Mouse (Mus musculus): Measurements from ENCODE around the gene Abl1. TPM values are rescaled to one million over a fixed set of nuclear protein-coding genes. Genes with fewer than 3 reads are reported as not detected.

The Abl1 gene
- polyA plus RNA-seq, 1 experiment from 2014 or later: 30.2 TPM

GRCm38 (mm10) chr2:31822524-31823371 lies 134.6 kb downstream of the Abl1 start:
- Histone ChIP-seq H3K27me3 (replicated peaks) (peaks cover 8% of the 10 kb centered on the region; the same call in 1 of the 2 replicates), H3K4me3 (replicated peaks) (peak overlapping the region; percentile 18; the same call in 1 of the 2 replicates), H3K27ac (no peak overlapping the region), H3K4me2 (peak overlapping the region; percentile 38), H3K4me1 (peaks cover 15% of the 10 kb centered on the region; the same call in 1 of the 2 replicates), H3K9me3 (no peaks in the 10 kb centered on the region), H3K9ac (no peak overlapping the region), H3K36me3 (no peaks in the 10 kb centered on the region)
- no peak for ATAC-seq (ENCODE audit: insufficient read depth, low FRiP score, low read depth)
- 16% methylated on average over 39 of the region's 39 CpGs for WGBS

DNA sequence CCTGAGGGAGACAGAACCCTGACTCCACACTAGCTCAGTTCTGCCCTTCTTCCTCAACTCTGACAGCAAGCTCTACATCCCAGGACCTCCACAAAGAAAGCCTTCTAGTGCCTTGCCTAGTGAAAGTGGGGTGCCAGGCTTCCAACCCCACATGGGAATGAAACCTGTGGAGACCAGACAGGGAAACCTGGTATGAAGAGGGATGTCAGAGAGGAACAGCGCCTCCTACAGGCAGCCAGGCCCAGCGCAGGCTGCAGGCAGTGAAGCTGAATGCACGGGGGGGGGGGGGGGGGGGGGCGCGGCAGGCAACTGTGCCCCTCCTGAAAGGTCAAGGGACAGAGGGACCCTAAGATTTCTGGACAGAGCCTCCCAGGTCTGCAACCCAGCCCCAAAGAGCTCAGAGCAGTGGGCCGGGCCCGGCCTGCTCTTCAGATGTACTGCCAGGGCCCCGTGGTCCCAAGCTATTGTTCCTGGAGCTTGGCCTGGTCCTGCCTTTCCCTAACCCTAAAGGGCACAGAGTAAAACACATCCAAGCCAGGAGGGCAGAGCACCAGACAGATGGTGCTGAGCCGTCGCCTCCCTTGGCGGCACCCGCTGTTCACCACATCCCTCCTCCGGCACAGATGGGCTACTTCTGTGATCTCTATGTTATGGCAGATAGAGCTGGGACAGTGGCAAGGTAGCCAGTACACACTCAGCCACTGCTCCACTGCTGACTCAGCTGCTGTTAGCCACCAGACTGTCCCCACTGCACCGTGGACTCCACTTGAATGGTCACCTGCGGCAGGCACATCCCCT lies 136.0 kb downstream of the Abl1 start:
- H3K27me3 ChIP-seq (replicated peaks): peaks cover 8% of the 10 kb centered on the region; the same call in 1 of the 2 replicates
- H3K9ac ChIP-seq: no peak overlapping the region
- H3K9me3 ChIP-seq: no peaks in the 10 kb centered on the region
- H3K4me1 ChIP-seq: peaks cover 21% of the 10 kb centered on the region; the same call in 1 of the 2 replicates
- H3K27ac ChIP-seq: no peak overlapping the region
- WGBS: 79% methylated on average over 12 of the region's 15 CpGs
- no peak for ATAC-seq (ENCODE audit: insufficient read depth, low FRiP score, low read depth)
- H3K36me3 ChIP-seq: no peaks in the 10 kb centered on the region
- H3K4me2 ChIP-seq: no peak overlapping the region
- H3K4me3 ChIP-seq (replicated peaks): no peak overlapping the region

- Histone ChIP-seq H3K27me3 (replicated peaks) (peaks cover 8% of the 10 kb centered on the region; the same call in 1 of the 2 replicates), H3K9me3 (no peaks in the 10 kb centered on the region), H3K36me3 (no peaks in the 10 kb centered on the region), H3K4me1 (peaks cover 21% of the 10 kb centered on the region; the same call in 1 of the 2 replicates), H3K27ac (no peak overlapping the region), H3K9ac (no peak overlapping the region), H3K4me3 (replicated peaks) (no peak overlapping the region), H3K4me2 (no peak overlapping the region)
- no peak for ATAC-seq (ENCODE audit: insufficient read depth, low FRiP score, low read depth)
- 77% methylated on average over 16 of the region's 16 CpGs for WGBS
Observed at GRCm38 (mm10) chr2:31825469-31825911, 137.3 kb downstream of the Abl1 start.

DNA sequence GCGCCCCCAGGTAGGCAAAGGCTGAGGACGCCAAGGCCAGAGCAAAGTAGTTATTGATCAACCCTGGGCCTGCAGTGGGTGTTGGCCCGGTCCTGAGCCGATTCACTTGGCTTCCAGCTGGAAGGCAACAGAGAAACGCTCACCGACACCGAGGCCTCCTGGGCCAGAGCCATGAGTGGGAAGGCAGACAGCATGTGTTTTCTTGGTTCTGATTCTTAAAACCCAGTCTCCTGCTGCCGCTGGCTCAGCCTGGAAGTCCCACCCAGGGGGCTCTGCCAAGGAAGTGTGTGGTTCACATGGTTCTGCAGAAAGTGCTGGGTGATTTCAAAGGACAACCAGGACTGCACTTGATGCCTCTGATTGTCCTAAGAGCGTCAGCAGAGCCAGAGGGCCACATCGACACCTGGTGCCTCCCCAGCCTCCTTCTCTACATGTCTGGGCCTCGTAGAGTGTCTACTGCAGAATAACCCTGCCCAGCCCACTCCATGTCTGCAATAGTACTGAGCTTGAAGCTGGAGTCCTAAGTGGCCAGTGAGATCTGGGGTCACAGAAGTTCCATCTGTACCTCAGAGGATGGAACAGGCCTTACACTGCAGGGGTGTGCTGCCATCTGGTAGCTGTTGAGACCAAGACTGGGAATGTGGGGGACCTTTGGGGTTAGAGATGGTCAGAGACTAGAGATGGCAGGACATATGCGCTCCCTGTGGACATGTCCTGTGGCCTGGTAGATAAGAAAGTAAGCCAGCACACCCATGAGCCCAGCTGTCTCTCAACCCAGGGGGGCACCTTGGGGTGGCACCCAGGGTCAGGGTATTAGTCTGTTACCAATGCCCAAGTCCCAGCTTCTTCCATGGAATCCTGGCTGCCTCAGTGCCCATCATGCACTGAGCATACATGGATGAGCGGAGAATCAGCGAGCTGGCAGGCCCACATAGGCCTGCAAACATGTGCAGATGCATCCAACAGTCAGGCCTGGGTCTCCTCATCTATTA lies 138.2 kb downstream of the Abl1 start:
- Histone ChIP-seq H3K9me3 (no peaks in the 10 kb centered on the region), H3K4me1 (peaks cover 21% of the 10 kb centered on the region; the same call in 1 of the 2 replicates), H3K36me3 (no peaks in the 10 kb centered on the region), H3K9ac (no peak overlapping the region), H3K4me2 (no peak overlapping the region), H3K4me3 (replicated peaks) (no peak overlapping the region), H3K27ac (no peak overlapping the region), H3K27me3 (replicated peaks) (peaks cover 8% of the 10 kb centered on the region; the same call in 1 of the 2 replicates)
- ATAC-seq (ENCODE audit: insufficient read depth, low FRiP score, low read depth): no peak
- WGBS: 78% methylated on average over 14 of the region's 14 CpGs

DNA sequence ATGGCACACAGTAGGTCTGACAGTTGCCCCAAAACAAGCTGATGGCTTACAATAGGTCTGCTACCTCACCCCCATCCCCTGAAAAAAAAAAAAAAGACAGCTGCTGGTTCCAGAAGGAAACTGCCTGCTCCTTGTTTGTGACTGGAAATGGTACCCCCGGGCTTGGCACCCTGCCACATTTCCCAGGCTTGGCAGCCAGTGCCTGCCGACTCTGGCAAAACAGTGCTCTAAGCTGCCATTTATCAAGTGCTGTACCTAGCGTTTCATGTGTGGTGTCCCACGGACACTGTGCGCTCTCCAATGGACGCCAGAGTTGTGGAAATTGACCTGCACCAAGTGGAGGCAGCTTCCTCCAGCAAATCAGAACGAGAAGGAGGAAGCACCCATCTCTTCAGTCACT lies 139.7 kb downstream of the Abl1 start:
- no peak overlapping the region for H3K4me3 ChIP-seq (replicated peaks)
- 0 out of 2 replicates have a peak, but pooled peaks cover 13% of the 10 kb centered on the region for H3K4me1 ChIP-seq
- H3K36me3 ChIP-seq: no peaks in the 10 kb centered on the region
- H3K4me2 ChIP-seq: no peak overlapping the region
- H3K9me3 ChIP-seq: no peaks in the 10 kb centered on the region
- peaks cover 6% of the 10 kb centered on the region; the same call in 1 of the 2 replicates for H3K27me3 ChIP-seq (replicated peaks)
- ATAC-seq (ENCODE audit: insufficient read depth, low FRiP score, low read depth): no peak
- no peak overlapping the region for H3K27ac ChIP-seq
- 45% methylated on average over 7 of the region's 7 CpGs for WGBS
- H3K9ac ChIP-seq: no peak overlapping the region

- Histone ChIP-seq H3K4me2 (no peak overlapping the region), H3K4me1 (0 out of 2 replicates have a peak, but pooled peaks cover 10% of the 10 kb centered on the region), H3K36me3 (no peaks in the 10 kb centered on the region), H3K4me3 (replicated peaks) (no peak overlapping the region), H3K9ac (no peak overlapping the region), H3K27me3 (replicated peaks) (peaks cover under 1% of the 10 kb centered on the region; the same call in 1 of the 2 replicates), H3K27ac (no peak overlapping the region), H3K9me3 (no peaks in the 10 kb centered on the region)
- no peak for ATAC-seq (ENCODE audit: insufficient read depth, low FRiP score, low read depth)
- 15% methylated on average over 4 of the region's 4 CpGs for WGBS
Observed at GRCm38 (mm10) chr2:31828311-31828825, 140.2 kb downstream of the Abl1 start.

- no peak for ATAC-seq (ENCODE audit: insufficient read depth, low FRiP score, low read depth)
- Histone ChIP-seq H3K4me1 (no peaks in the 10 kb centered on the region), H3K4me2 (no peak overlapping the region), H3K27ac (no peak overlapping the region), H3K9me3 (no peaks in the 10 kb centered on the region), H3K4me3 (replicated peaks) (no peak overlapping the region), H3K27me3 (replicated peaks) (no peaks in the 10 kb centered on the region), H3K9ac (no peak overlapping the region), H3K36me3 (no peaks in the 10 kb centered on the region)
- 65% methylated on average over 10 of the region's 10 CpGs for WGBS
Observed at GRCm38 (mm10) chr2:31836091-31836490, 147.9 kb downstream of the Abl1 start.

DNA sequence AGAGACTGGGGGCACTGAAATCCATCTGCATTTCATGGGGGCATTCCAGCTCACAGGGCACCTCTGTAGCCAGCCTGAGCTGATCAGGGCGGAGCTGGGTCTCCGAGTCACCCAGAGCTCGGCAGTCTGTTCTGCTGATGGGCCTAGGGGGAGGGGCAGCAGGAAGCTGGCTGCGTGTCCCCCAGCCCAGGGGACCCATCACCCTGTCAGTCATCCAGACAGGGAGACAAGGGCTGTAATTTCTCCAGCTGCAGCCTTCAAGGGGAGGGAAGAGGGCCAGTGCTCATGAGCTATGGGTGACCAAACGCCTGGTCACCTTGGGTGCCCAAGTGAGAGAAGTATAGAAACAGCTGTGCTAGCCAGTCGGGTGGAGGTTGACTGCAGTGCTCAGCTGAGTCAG lies 148.8 kb downstream of the Abl1 start:
- no peaks in the 10 kb centered on the region for H3K36me3 ChIP-seq
- no peaks in the 10 kb centered on the region for H3K27me3 ChIP-seq (replicated peaks)
- ATAC-seq (ENCODE audit: insufficient read depth, low FRiP score, low read depth): no peak
- no peak overlapping the region for H3K4me2 ChIP-seq
- H3K4me3 ChIP-seq (replicated peaks): no peak overlapping the region
- WGBS: 31% methylated on average over 6 of the region's 6 CpGs
- H3K4me1 ChIP-seq: no peaks in the 10 kb centered on the region
- no peaks in the 10 kb centered on the region for H3K9me3 ChIP-seq
- no peak overlapping the region for H3K9ac ChIP-seq
- H3K27ac ChIP-seq: no peak overlapping the region

- no peak overlapping the region for H3K4me3 ChIP-seq (replicated peaks)
- peaks cover 5% of the 10 kb centered on the region for H3K27me3 ChIP-seq (replicated peaks)
- ATAC-seq (ENCODE audit: insufficient read depth, low FRiP score, low read depth): no peak
- H3K36me3 ChIP-seq: no peaks in the 10 kb centered on the region
- H3K4me2 ChIP-seq: no peak overlapping the region
- H3K27ac ChIP-seq: no peak overlapping the region
- 53% methylated on average over 1 of the region's 1 CpGs for WGBS
- H3K9ac ChIP-seq: no peak overlapping the region
- no peaks in the 10 kb centered on the region for H3K9me3 ChIP-seq
- H3K4me1 ChIP-seq: no peaks in the 10 kb centered on the region
Observed at GRCm38 (mm10) chr2:31838868-31839267, 150.7 kb downstream of the Abl1 start.

DNA sequence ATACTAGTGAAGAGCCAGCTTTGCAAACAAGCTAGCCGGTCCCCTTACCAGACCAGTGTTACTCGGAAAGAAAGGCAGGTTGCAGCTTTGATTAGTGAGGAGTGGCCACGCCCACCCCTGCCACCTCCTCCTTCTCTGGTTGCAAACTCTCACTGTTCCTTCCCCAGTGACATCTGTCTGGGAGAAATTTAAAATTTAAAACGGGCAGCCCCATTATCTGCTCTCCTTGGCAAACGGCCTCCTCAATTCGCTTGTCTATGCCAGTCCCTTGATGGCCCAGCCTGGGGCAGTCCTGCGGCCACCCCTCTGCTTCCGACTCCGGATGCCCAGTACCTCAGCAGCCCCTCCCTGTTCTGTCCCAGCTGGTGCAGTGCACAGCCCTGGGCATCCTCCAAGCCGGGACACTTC lies 156.6 kb downstream of the Abl1 start:
- peaks cover 40% of the 10 kb centered on the region for H3K27me3 ChIP-seq (replicated peaks)
- 8% methylated on average over 10 of the region's 10 CpGs for WGBS
- H3K9me3 ChIP-seq: no peaks in the 10 kb centered on the region
- H3K4me3 ChIP-seq (replicated peaks): peak overlapping the region; percentile 49; the same call in 1 of the 2 replicates
- no peak overlapping the region for H3K9ac ChIP-seq
- H3K27ac ChIP-seq: no peak overlapping the region
- no peaks in the 10 kb centered on the region for H3K36me3 ChIP-seq
- ATAC-seq (ENCODE audit: insufficient read depth, low FRiP score, low read depth): no peak
- peak overlapping the region; percentile 93; the same call in 1 of the 2 replicates for H3K4me2 ChIP-seq
- H3K4me1 ChIP-seq: peaks cover 15% of the 10 kb centered on the region

- H3K9me3 ChIP-seq: no peaks in the 10 kb centered on the region
- no peaks in the 10 kb centered on the region for H3K36me3 ChIP-seq
- WGBS: under 1% methylated on average over 25 of the region's 26 CpGs
- no peak overlapping the region for H3K27ac ChIP-seq
- H3K4me1 ChIP-seq: peaks cover 15% of the 10 kb centered on the region
- ATAC-seq (ENCODE audit: insufficient read depth, low FRiP score, low read depth): no peak
- peak overlapping the region; percentile 22; the same call in 1 of the 2 replicates for H3K9ac ChIP-seq
- H3K4me3 ChIP-seq (replicated peaks): peak overlapping the region; percentile 49
- peak overlapping the region; percentile 93 for H3K4me2 ChIP-seq
- peaks cover 40% of the 10 kb centered on the region for H3K27me3 ChIP-seq (replicated peaks)
Observed at GRCm38 (mm10) chr2:31845512-31845895, 157.3 kb downstream of the Abl1 start.

Measured in stomach, embryonic 15.5 days (tissue).